Mouse (Mus musculus): Measurements from ENCODE around the gene Tpra1.

Gene Tpra1

GRCm38 (mm10) chr6:88928576-88928975 lies 26.5 kb downstream of the Tpra1 start:
- DNase-seq = peak; percentile 30

DNA sequence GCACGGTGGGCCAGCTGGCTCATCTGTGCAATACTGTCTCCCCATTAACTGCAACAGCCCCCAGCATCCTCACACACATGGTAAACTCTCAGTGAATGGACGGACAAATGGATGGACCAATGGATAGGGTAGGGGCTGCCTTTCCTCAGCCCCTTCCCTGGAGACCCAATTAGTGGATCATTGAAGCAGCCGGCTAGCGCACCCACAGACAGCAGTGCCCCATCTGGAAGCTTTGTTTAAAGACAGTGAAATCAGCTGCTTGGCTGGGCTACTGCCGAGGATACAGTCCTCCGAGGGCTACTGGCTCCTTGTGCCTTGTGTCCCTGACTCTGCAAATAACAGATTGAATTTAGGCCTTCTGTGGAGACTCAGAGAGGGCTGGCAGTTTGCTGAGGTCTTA lies 27.4 kb downstream of the Tpra1 start:
- DNase-seq = no peak

DNA sequence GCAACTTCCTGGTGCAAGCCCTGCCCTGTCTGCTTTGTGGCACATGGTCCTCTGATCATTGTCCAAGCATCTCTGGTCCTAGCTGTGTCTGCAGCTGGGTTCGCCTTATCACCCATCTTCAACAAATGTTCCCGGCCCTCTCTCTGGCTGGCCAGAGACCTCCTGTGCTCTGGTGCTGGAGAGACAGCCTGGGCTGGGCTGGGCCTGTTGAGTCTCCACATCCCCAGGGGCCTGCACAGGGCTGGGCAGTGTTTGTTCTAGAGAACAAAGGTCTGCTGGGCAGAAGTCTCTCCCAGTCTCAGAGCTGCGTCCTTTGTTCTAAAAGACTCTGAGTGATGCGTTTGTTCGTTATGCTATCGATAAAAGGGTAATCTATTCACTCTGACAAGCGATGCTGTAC lies 28.0 kb downstream of the Tpra1 start:
- no peak for DNase-seq

GRCm38 (mm10) chr6:88931449-88931848 lies 29.4 kb downstream of the Tpra1 start:
- no peak for DNase-seq

- DNase-seq = no peak
These were observed 32.1 kb downstream of the Tpra1 start for GRCm38 (mm10) chr6:88934132-88934531.

GRCm38 (mm10) chr6:88934816-88935215 lies 32.8 kb downstream of the Tpra1 start:
- no peak for DNase-seq

- DNase-seq = no peak
These were observed 33.8 kb downstream of the Tpra1 start for GRCm38 (mm10) chr6:88935735-88936276.

- DNase-seq = no peak
These were observed 34.5 kb downstream of the Tpra1 start for GRCm38 (mm10) chr6:88936342-88937213.

DNA sequence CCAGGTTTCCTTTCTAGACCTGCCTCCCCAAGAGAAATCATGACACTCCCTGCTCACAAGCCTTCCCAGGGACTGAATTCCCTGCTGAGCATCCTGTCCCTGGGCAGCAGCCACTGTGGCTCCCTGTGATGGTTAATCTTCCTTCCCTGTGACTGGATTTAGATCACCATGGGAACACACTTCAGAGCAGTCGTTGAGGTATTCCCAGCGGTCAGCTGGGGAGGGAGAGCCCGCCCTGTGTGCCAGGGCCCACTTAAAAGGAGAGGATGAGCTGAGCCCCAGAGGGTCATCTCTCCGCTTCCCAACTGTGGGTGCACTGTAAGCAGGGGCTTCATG lies 35.1 kb downstream of the Tpra1 start:
- no peak for DNase-seq

- DNase-seq = no peak
These were observed 36.1 kb downstream of the Tpra1 start for GRCm38 (mm10) chr6:88937971-88938663.

DNA sequence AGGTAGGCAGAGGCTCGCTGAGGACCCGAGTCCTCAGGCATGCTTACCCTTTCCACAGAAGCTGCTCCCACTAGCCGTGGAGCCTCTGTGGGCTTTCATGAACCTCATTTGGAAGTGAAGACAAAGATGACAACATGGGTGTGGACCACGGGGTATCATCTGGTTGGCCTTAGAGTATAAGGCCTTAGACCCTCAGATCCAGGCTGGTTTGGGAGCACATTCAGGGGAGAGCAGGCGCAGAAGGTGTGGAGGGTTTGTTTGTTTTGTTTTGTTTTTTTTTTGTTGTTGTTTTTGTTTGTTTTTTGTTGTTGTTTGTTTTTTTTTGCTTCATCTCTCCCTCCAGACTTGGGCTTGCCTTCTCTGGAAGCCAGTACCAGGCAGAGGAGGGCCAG lies 36.6 kb downstream of the Tpra1 start:
- DNase-seq = no peak

GRCm38 (mm10) chr6:88939281-88940089 lies 37.4 kb downstream of the Tpra1 start:
- no peak for DNase-seq

DNA sequence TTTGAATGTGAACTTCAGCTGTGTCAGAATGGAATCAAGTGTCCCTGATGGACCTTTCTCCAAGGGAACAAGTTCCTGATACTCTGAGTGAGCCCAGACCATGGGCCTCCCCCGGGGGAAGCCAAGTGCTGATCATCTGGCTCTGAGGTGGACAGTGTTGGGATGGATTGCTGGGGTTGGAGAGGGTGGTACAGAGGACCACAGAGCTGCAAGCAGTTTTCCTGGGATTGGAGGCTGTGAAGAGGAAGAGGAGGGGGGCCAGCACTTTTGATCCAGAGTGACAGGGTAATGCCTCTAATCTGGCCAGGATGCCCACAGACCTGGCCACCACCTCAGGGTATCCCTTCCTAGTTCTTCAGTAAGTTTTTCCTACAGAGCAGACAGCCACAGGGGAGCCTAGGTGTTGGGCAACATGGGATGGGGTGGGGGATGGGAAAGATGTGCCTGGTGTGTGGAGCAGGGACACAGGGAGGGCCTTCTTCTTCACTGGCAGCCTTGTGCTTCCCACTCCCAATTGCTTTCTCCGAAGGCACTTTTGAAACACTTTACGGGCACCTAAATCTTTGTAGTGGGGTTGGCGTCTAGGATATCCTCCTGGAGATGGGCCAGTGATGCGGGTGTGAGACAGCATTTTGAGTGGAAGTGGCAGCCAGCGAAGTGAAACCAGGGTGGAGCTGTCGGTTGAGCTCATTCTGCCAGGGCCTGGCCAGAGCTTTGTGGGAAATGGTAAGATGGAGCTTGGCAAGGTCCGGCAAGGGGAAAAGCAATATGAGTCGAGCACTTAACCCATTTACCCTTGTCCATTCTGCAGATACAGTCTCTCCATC lies 38.3 kb downstream of the Tpra1 start:
- no peak for DNase-seq

GRCm38 (mm10) chr6:88941628-88942027 lies 39.6 kb downstream of the Tpra1 start:
- DNase-seq = no peak

GRCm38 (mm10) chr6:88942595-88942994 lies 40.5 kb downstream of the Tpra1 start:
- no peak for DNase-seq

- DNase-seq = no peak
These were observed 41.6 kb downstream of the Tpra1 start for GRCm38 (mm10) chr6:88943666-88944065.

DNA sequence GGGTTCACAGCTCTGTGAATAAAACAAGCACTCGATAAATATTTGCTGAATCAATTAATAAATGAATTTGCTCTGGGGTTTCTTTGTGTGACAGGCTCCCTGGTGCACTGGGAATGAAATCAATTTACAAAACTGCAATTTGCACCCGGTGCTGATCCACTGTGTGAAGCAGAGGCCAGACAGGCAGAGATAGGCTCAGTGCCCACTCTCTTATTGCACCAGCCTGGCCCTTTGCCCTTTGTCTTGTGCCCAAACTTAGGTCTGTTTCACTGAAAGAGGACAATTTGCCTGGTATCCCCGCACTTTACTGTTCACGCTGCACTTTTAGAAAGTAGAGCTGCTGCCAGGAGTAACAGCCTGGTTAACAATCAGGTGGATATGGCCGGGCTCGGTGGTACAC lies 44.4 kb downstream of the Tpra1 start:
- DNase-seq = no peak

DNA sequence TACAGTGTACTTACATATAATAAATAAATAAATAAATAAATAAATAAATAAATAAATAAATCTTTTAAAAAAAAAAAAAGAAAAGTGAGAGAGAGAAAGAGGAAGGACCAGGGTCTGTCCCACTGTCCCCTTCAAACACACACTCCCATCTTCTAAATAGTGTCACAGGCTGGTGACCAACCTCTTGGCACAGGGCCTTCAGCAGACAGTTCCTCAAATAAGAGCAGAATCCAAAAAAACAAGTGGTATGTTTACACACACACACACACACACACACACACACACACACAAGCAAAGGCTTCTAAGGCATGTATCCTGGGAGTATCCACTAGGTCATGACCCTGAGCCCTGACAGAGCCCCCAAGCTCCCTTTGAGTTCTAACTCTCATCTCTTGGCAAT lies 45.7 kb downstream of the Tpra1 start:
- no peak for DNase-seq

- no peak for DNase-seq
These were observed 54.7 kb downstream of the Tpra1 start for GRCm38 (mm10) chr6:88956725-88957124.

GRCm38 (mm10) chr6:88957313-88957712 lies 55.3 kb downstream of the Tpra1 start:
- DNase-seq = no peak

- DNase-seq = no peak
These were observed 55.8 kb downstream of the Tpra1 start for GRCm38 (mm10) chr6:88957801-88958211.

- DNase-seq = no peak
These were observed 56.3 kb downstream of the Tpra1 start for GRCm38 (mm10) chr6:88958305-88958704.
